Mouse (Mus musculus) midbrain, embryonic 10.5 days (tissue): ENCODE results near the gene 4930415O20Rik. TPM values are rescaled to one million over a fixed set of nuclear protein-coding genes. Genes with fewer than 3 reads are reported as not detected.
"Not testable (repeated sequence)": the region's sequence is repeated elsewhere in the genome, so short reads cannot be mapped to it uniquely, and the experiment has no call there.

Source experiments
- DNase-seq: peaks from one replicate; pipeline ENCODE4 v3.0.0-alpha.2; 2017; ENCODE audit warnings: low spot score
- H3K27ac ChIP-seq: fragments of 300-500 bp; sonication (generic); replicated peaks from 2 replicates; pipeline ENCODE4 v1.5.1; 2016; ENCODE audit warnings: mild to moderate bottlenecking
- H3K27me3 ChIP-seq: fragments of 300-500 bp; sonication (generic); 2 replicates; pipeline ENCODE4 v1.6.1; 2016; ENCODE audit warnings: low read depth, mild to moderate bottlenecking; ENCODE audit not compliant: poor library complexity, severe bottlenecking
- H3K36me3 ChIP-seq: fragments of 300-500 bp; sonication (generic); 2 replicates; pipeline ENCODE4 v1.6.1; 2016; ENCODE audit warnings: mild to moderate bottlenecking, moderate library complexity
- H3K4me1 ChIP-seq: fragments of 300-500 bp; sonication (generic); 2 replicates; pipeline ENCODE4 v1.6.1; 2016
- H3K4me3 ChIP-seq: fragments of 300-500 bp; sonication (generic); 2 replicates; pipeline ENCODE4 v1.5.1; 2016; ENCODE audit warnings: mild to moderate bottlenecking, moderate library complexity
- H3K9me3 ChIP-seq: fragments of 300-500 bp; sonication (generic); replicated peaks from 2 replicates; pipeline ENCODE4 v1.6.1; 2016; ENCODE audit warnings: mild to moderate bottlenecking
- WGBS: fragments of 180-500 bp; shearing (Covaris S2); methylation state at CpG from one replicate; pipeline ENCODE4 v1.1.7; 2016; 5-methylcytosine and 5-hydroxymethylcytosine counted together
- polyA plus RNA-seq: library from polyadenylated mRNA; unstranded; fragments of >200 nt; fragmentation: Nextera tagmentation; extraction: Ambion mirVana; gene quantifications from 2 replicates; pipeline ENCODE4 v1.2.1, GENCODE M21; 2016

Gene 4930415O20Rik
- polyA plus RNA-seq, 1 experiment from 2014 or later, result not detected

DNA sequence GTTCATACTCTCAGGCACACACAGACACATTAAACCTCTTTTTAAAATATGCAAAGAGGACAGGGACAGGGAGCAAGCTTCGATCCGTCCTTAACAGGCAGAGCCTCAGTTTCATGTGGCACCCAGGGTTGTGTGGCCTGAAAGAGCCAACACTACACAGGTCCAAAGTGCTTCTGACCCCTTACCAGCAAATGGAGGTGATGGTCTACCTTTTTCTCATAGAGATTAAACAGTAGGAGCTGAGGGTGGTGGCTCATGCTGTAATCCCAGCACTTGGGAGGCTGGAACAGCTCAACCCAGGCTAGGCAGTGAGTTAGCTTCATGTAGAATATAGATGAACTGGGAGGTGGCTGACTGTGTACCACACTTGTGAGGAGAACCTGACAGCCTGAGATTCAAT is 8.5 kb downstream of the 4930415O20Rik start:
- no peaks in the 10 kb centered on the region for H3K36me3 ChIP-seq
- H3K27me3 ChIP-seq, result no peaks in the 10 kb centered on the region; the same call in 1 of the 2 replicates
- no peak overlapping the region for H3K4me3 ChIP-seq
- no peaks in the 10 kb centered on the region for H3K9me3 ChIP-seq
- H3K4me1 ChIP-seq, result peaks cover 5% of the 10 kb centered on the region; the same call in 1 of the 2 replicates
- DNase-seq, result no peak
- WGBS, result 79% methylated on average over 2 of the region's 2 CpGs
- no peak overlapping the region for H3K27ac ChIP-seq

DNA sequence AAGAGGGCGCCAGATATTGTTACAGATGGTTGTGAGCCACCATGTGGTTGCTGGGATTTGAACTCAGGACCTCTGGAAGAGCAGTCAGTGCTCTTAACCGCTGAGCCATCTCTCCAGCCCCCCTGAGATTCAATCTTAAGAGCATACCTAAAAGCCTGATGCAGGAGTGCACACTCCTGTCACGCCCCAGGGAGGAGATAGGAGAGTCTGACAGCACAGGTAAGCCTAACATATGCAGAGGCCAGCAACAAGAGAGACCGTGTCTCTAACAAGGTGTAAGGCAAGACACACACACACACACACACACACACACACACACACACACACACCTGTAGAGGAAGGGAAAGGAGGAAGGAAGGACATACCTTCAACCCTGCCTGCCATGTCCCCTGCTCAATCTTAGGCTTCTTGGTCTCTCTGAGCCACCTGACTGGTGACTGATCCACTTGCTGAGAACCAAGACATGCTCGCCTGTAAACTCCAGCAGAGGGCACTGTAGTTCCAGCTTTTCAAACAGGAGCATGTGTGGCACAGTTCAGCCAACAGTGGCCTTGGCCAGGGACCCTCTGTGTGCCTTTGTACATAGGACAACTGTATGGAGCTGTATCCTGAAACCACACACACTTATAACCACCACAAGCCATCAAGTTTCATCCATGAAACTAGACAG is 9.1 kb downstream of the 4930415O20Rik start:
- no peak overlapping the region for H3K4me3 ChIP-seq
- 34% methylated on average over 5 of the region's 5 CpGs for WGBS
- no peaks in the 10 kb centered on the region; the same call in 1 of the 2 replicates for H3K27me3 ChIP-seq
- no peak overlapping the region for H3K27ac ChIP-seq
- H3K4me1 ChIP-seq, result peaks cover 10% of the 10 kb centered on the region
- H3K36me3 ChIP-seq, result no peaks in the 10 kb centered on the region
- DNase-seq, result peak; percentile 81
- H3K9me3 ChIP-seq, result no peaks in the 10 kb centered on the region

DNA sequence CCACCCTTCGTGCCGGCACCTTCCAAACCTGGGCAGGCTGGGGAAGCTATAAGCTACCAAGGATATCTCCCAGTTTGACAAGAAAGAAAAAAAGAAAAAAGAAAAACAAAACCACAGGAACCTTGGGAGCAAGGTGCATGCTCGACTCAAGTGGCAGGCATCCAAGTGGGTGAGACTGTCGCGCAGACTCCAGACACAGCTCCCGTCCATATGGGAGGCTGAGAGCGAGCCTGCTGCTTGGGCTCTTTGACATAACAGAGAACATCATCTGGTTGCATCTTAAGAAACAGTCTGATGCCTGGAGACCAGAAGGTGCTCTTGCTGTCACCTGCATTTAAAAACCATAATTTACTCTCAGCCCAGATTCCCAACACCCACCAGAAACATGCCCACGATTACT is 11.6 kb downstream of the 4930415O20Rik start:
- Histone ChIP-seq H3K36me3 (no peaks in the 10 kb centered on the region), H3K27ac (no peak overlapping the region), H3K9me3 (no peaks in the 10 kb centered on the region), H3K27me3 (no peaks in the 10 kb centered on the region; the same call in 1 of the 2 replicates), H3K4me1 (peaks cover 20% of the 10 kb centered on the region), H3K4me3 (no peak overlapping the region)
- no peak for DNase-seq
- WGBS, result 88% methylated on average over 8 of the region's 8 CpGs

DNA sequence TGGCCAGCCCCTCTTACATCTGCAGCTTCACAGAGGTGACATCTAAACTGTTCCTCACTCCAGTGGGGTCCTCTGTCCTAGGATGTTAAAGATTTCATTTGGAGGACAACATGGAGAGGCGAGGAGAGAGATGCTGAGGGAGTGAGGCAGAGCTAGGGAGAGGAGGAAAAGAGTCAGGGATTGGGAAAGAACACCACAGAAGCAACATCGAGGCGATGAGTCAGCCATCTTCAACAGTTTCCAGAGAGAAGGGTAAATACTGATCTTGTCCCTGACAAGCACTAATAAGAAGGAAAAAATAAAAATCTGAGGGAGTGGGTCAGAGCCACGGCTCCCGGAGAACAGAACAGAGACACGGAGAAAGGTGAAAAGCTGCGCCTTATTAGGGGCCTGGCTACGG is 12.2 kb downstream of the 4930415O20Rik start:
- no peak overlapping the region for H3K4me3 ChIP-seq

DNA sequence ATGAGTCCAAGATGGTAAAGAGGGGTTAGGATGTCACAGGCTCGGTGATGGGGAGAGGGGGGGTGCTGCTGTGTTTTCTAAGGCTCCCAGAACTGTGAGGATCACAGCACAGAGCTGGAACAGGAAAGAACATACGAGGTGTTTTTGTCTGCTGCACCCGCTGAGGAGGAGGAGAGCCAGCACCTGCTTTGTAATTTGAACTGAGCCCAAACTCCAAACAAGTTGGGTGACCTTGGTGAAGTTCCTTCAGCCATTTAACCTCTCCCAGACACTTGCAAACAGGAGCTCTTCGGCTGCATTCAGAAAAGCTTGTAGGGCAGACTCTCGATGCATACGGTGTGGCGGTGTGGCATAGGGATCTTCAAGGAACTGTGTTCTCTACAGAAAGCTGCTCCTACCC is 14.6 kb downstream of the 4930415O20Rik start:
- 33% methylated on average over 7 of the region's 7 CpGs for WGBS
- Histone ChIP-seq H3K9me3 (no peaks in the 10 kb centered on the region), H3K27me3 (no peaks in the 10 kb centered on the region; the same call in 1 of the 2 replicates), H3K36me3 (peaks cover 23% of the 10 kb centered on the region), H3K27ac (0 out of 2 replicates have a peak overlapping the region, but pooled peaks have one; percentile 28), H3K4me1 (peaks cover 17% of the 10 kb centered on the region), H3K4me3 (0 out of 2 replicates have a peak overlapping the region, but pooled peaks have one; percentile 11)
- no peak for DNase-seq

More for the DNA sequence above, 12.2 kb downstream of the 4930415O20Rik start:
- DNase-seq, result no peak
- Histone ChIP-seq H3K27ac (no peak overlapping the region), H3K4me1 (peaks cover 20% of the 10 kb centered on the region), H3K9me3 (no peaks in the 10 kb centered on the region), H3K27me3 (no peaks in the 10 kb centered on the region; the same call in 1 of the 2 replicates), H3K36me3 (no peaks in the 10 kb centered on the region)
- 83% methylated on average over 8 of the region's 8 CpGs for WGBS

- H3K27ac ChIP-seq, H3K4me3 ChIP-seq, DNase-seq, H3K27me3 ChIP-seq, H3K9me3 ChIP-seq: not testable (repeated sequence)
- 81% methylated on average over 9 of the region's 9 CpGs for WGBS
- peaks cover 17% of the 10 kb centered on the region for H3K4me1 ChIP-seq
- H3K36me3 ChIP-seq, result peaks cover 30% of the 10 kb centered on the region
These were observed 15.3 kb downstream of the 4930415O20Rik start for GRCm38 (mm10) chr15:98586141-98586540.

- Histone ChIP-seq H3K27ac (no peak overlapping the region), H3K4me3 (no peak overlapping the region), H3K9me3 (no peaks in the 10 kb centered on the region), H3K27me3 (no peaks in the 10 kb centered on the region), H3K36me3 (peaks cover 46% of the 10 kb centered on the region), H3K4me1 (peaks cover 17% of the 10 kb centered on the region)
- WGBS, result 91% methylated on average over 11 of the region's 11 CpGs
- DNase-seq, result no peak
These were observed 16.9 kb downstream of the 4930415O20Rik start for GRCm38 (mm10) chr15:98587751-98588150.

GRCm38 (mm10) chr15:98589640-98590336 is 19.0 kb downstream of the 4930415O20Rik start:
- H3K36me3 ChIP-seq, result peaks cover 67% of the 10 kb centered on the region
- H3K4me3 ChIP-seq, result no peak overlapping the region
- H3K4me1 ChIP-seq, result peaks cover 11% of the 10 kb centered on the region
- no peaks in the 10 kb centered on the region for H3K27me3 ChIP-seq
- no peak overlapping the region for H3K27ac ChIP-seq
- 74% methylated on average over 7 of the region's 7 CpGs for WGBS
- no peak for DNase-seq
- H3K9me3 ChIP-seq, result no peaks in the 10 kb centered on the region

DNA sequence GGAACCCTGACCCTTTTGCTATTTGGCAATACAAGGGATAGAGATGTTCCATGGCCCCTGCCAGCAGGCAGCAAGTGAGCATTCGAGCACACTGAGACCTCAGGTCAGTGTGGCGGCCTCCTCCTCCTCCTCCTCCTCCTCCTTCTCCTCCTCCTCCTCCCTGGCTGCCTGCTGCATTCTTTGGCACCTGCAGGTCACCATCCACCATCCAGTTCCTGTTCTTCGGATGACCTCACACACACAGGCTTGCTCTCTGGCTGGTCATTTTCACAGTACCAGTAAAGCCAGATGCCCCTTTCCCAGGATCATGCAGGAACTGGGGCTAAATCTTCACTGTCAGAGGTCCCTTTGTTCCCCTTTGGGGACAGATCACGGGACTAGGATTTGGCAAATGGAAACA is 20.6 kb downstream of the 4930415O20Rik start:
- no peaks in the 10 kb centered on the region for H3K9me3 ChIP-seq
- H3K36me3 ChIP-seq, result peaks cover 83% of the 10 kb centered on the region
- no peak overlapping the region for H3K27ac ChIP-seq
- H3K27me3 ChIP-seq, result no peaks in the 10 kb centered on the region
- 68% methylated on average over 4 of the region's 4 CpGs for WGBS
- no peaks in the 10 kb centered on the region for H3K4me1 ChIP-seq
- DNase-seq, result no peak
- H3K4me3 ChIP-seq, result no peak overlapping the region

- H3K9me3 ChIP-seq, result no peaks in the 10 kb centered on the region
- 83% methylated on average over 19 of the region's 19 CpGs for WGBS
- peaks cover 100% of the 10 kb centered on the region for H3K36me3 ChIP-seq
- no peaks in the 10 kb centered on the region for H3K27me3 ChIP-seq
- no peaks in the 10 kb centered on the region for H3K4me1 ChIP-seq
- DNase-seq, result no peak
- no peak overlapping the region for H3K4me3 ChIP-seq
- H3K27ac ChIP-seq, result no peak overlapping the region
These were observed 23.4 kb downstream of the 4930415O20Rik start for GRCm38 (mm10) chr15:98594193-98594592.

GRCm38 (mm10) chr15:98595049-98595448 is 24.2 kb downstream of the 4930415O20Rik start:
- H3K27ac ChIP-seq, result no peak overlapping the region

DNA sequence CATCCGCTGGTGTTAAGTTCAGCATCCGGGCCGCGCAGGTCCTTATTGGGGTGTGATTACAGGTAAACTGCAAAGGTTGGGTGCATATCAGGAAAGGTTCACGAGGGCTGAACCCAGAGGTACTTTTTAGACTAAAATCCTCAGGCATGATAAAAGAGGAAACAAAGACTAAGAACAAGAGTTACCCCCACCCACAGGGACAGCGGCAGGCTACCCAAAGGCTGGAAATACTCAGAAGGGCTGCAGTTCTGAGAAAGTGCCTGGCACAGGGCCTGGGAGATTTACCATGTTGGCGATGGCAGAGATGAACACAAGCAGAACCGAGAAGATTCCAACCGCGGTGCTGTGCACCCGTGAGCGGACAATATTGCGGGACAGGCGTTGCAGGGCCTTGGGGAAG is 25.8 kb downstream of the 4930415O20Rik start:
- H3K27me3 ChIP-seq, result no peaks in the 10 kb centered on the region
- no peak for DNase-seq
- no peaks in the 10 kb centered on the region; the same call in 1 of the 2 replicates for H3K4me1 ChIP-seq
- no peak overlapping the region for H3K4me3 ChIP-seq
- H3K9me3 ChIP-seq, result no peaks in the 10 kb centered on the region
- 95% methylated on average over 14 of the region's 14 CpGs for WGBS
- no peak overlapping the region for H3K27ac ChIP-seq
- H3K36me3 ChIP-seq, result peaks cover 100% of the 10 kb centered on the region

More at GRCm38 (mm10) chr15:98595049-98595448, 24.2 kb downstream of the 4930415O20Rik start:
- Histone ChIP-seq H3K4me3 (no peak overlapping the region), H3K27me3 (no peaks in the 10 kb centered on the region), H3K4me1 (no peaks in the 10 kb centered on the region), H3K36me3 (peaks cover 100% of the 10 kb centered on the region), H3K9me3 (no peaks in the 10 kb centered on the region)
- no peak for DNase-seq
- WGBS, result 95% methylated on average over 5 of the region's 5 CpGs
